Mouse (Mus musculus): Measurements from ENCODE around the gene Pakap.

Gene Pakap

DNA sequence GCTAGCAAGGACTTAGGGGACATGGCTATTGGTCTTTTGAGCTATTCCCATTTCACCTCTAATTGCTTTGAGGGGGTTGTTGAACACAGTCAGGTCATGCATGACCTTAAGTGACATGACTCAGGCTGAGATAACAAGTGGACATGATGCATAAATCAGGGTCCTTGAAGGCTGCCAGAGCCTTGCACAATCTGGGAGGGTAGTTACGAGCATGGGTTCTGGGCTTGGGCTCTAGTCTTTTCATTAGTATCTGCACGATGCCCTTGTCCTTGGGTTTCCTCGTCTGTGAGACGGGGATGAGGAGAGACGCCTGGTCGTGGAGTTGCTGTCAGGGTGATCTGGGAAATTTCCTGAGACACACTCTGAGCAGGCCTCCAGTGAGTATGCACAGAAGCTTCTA lies 6.7 kb downstream of the Pakap start:
- DNase-seq (ENCODE audit: low spot score) = no peak

DNA sequence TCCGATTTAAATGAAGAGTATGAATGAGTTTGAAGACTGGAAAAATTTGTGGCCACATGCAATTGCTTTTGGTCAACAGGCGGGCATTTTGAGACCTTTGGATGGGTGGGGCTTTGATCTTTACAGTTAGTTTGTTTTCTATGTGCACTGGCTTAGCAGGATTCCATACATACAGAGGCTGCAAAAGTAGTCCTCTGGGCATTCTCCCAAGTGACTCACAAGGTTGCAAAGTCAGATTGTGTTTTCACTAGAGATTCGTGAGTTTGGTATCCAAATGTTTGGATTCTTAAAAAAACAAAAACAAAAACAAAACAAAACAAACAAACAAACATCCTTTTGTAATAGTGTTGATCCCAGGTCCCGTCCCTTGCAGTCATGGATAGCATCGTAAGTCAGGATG lies 7.7 kb downstream of the Pakap start:
- no peak for DNase-seq (ENCODE audit: low spot score)

DNA sequence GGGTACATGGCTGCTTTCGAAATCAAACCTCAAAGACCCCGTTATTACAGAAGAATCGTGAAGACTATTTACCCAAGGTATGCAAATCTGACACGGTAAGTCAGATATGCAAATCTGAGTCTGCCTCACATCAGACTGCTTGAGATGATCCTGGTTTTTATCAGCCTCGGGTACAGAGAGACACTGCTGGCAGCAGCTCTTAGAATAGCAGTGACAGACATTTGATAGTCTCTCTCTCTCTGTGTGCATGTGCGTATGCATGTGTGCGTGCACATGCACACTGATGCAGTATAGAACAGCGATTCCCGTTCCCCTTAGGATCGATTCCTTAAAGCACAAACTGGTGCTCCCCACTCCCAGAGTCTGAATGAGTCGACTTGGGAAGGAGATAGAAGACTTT lies 8.1 kb downstream of the Pakap start:
- DNase-seq (ENCODE audit: low spot score) = no peak

DNA sequence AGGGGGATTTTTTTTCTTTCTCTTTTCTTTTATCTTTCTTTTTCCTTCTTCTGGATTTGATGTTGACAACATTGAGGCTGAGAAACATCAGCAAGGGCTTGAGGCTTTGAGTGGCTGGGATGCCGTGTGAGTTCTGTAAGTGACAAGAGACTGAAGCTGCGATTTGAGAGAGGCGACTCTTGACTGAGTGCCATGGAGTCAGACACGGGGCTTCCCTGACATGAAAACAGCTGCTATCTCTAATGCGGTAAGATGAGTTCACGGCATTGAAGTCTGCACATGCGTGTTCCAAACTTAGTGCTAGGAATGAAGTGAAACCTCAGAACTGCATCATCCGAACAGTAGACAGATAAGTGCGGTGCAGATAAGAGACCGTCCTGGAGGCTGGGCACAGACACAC lies 11.7 kb downstream of the Pakap start:
- no peak for DNase-seq (ENCODE audit: low spot score)

DNA sequence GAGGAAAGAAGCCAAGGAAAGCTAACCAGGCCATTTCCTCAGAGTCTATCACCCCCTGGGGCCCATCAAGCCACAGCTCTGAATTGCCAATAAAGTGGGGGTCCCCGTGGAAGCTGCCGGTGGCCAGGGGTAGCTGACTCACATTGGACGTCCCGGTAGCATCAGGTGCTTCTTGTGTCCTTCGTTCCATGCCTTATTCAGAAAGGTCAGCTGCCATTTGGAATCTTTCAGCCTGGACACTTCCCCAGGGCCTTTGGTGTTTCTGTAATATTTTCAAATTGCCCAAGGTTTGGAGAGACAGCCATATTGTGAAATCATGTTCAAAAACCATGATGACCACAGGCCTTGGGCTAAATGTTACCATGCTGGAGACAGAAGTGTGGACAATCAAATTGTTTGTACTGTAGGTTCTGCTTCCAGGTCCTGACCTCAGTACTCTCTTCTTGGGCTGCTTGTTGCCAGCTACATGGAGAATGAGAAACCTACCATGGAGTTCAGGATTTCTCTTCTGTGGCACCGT lies 17.4 kb downstream of the Pakap start:
- DNase-seq (ENCODE audit: low spot score) = no peak

DNA sequence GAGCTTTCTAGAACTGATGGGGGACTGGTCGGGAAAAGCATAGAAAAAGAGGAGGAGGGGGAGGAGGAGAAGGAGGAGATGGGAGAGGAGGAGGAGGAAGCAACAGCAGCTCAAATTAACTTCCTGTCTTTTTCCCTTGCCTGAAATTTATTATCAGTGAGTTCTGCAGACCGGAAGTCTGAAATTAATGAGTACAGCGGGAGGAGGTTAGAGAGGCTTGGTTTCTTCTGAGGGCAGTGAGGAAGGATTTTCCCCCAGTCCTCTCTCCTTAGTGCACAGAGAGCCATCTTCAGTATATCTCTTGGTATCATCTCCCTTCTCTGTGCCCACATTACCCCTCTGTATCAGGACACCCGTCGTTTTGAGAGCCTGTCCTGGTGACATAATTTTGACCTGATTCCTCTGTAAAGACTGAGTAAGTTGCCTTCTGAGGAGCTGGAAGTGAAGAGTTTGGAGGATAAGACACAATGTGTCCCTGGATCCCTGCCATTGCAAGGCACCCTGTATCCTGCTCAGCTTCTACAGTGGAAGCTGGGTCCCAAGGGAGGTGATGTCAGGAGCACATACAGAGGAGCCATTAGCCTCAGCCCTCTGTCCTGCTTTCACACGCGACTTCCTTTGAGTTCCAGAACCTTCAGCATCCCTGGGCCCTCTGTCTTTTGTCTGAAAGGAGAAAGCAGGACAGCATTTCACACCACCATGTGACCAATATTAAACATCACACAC lies 19.1 kb downstream of the Pakap start:
- DNase-seq (ENCODE audit: low spot score) = no peak

DNA sequence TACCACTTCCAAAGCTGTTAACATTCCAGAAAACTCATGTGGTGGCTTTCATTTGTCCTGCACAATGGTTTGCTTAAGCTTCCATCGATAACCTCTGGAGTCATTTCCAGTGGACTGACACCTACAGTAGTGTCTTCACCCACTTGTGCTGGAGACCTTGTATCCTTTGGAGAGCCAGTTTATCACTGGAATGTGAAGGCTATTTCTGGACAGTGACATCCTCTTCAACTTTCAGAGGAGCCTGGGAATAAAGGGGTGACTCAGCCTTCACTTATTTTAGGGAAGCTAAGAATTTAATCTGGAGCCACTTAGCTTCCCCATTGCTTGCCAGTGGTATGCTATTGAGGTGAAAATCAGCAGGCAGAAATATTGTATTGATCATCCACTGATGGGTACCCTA lies 20.4 kb downstream of the Pakap start:
- no peak for DNase-seq (ENCODE audit: low spot score)

DNA sequence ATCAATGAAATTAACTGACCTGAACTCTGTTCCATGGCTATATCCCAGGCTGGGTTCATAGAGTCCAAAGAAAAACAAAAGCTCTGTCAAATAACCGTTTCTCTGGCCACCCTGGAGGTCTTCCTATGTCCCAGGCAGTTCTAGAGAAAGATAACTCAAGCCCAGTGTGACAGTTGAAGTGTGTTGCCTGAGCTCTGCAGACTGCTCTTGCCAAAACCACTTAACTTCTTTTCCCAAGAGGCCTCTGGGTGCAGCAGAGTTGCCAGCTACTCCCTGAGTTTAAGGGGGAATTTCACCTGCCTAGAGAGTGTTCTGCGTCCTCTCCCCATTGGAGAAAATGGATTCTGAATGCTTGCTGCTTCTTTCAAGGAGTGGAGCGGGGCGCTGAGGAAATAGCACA lies 24.8 kb downstream of the Pakap start:
- no peak for DNase-seq (ENCODE audit: low spot score)

DNA sequence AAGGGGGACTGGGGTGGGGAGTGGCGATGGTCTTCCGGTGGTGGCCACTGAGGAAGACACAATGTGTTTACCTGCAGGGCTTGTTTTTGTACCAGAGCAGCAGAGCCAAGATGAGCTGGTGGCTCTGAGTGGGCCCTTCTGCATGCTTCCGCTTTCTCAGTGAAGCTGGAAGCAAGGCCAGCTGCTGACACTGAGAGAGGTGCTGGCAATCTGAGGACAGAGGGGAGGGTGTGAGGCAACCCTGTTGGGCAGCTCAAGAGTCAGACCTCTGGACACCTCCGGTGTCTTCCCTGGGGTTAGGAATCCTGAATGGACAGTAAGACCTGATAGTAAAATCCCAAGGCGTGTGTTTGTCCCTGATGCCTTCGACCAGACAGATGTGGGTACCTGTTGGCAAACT lies 32.0 kb downstream of the Pakap start:
- DNase-seq (ENCODE audit: low spot score) = no peak

DNA sequence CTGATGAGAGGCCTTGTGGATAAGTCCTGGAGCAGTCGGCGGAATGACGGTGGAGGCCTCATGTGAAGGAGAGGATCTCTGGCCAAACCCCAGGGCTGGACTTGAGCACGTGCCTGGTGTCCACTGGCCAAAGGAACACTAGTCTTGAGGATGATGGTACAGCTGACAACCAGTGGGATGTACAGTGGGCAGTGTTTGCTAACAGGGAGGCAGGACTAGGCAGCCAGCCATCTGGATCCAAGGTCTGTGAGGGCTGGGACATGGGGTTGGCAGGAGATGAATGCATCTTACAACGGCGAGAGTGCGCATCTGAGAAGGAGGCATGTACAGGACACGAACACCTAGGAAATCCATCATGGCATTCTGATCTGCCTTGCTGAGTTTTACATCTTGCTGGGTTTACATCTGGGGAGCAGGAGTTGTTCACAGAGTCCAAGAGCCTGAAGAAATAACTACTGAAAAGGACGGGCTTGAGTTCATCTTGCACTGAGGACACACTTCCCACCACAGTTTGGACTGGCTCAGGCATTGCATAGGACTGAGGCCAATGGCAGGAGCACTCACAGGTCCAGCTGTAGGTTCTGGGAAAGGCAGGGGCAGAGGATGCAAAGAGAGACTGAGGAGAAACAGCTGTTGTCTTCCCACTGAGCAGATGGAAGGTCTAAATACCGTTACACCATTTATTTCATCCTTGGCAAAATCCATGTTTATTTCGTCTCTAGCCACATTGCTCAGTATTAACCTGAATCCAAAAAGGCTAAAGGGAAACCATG lies 32.9 kb downstream of the Pakap start:
- no peak for DNase-seq (ENCODE audit: low spot score)

DNA sequence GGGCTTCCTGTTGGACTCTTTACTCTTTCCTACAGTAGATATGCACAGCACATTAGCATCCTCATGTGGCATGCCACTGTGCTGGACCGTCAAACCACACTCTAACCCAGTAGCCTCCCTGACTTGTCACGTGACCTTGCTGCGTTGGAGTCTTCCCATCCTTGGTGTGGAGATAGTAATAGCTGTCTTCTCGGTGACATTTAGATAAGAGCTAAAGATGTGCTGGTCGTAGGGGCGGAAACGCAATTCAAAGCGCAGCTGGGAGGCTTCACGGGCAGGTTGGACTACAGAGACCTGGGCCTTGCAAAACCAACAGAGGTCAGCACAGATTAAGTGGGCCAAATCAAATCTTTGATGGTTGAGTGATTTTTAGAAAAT lies 33.5 kb downstream of the Pakap start:
- no peak for DNase-seq (ENCODE audit: low spot score)

DNA sequence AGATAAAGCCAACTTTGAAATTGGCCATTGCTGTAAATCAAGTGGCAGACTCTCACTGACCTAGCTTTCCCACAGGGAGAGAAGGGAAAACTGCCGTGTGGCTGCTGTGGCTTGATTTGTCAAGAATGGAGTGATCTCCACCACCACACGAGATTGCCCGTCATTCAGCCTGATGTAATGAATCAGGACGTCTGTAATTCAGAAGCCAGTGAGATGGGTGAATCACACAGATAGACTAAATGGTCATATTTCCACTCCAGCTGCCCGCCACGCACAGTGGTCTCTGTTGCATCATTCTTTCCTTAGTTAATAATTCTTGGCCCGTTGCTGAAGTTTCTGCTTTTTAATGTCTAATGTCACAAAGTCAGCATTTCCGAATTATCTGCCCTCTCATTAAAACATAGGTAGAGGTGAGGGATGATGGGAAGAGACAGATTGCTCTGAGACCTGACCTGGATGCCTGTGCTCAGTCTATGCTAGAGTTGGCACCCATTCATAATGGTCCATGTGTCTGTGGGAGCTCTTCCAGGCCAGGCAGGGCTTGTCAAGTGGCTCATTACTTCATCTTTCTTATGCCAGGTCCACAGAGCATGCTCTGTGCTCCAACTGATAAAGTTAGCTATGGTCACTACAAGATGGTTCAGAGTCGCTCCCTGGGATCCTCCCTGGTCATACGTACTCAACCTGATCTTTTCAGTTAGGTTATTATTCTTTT lies 34.1 kb downstream of the Pakap start:
- DNase-seq (ENCODE audit: low spot score) = no peak

DNA sequence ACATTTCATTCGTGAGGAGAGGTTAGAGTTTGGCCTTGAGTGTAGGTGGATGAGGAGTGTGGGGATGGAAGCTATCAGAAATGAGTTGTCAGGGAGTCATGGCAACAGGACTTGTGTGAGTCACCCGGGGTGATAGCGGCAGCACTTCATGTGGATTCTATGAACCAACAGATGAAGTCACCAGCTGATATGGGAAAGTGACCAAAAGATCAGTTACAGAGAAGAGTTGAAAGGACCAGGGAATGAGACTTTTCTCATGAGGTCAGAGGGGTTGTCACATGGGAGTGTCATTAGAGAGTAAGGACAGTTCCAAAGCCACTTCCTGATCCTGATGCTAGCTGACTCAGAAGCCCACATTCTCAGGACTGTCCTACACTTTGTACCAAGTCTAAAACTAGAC lies 38.3 kb downstream of the Pakap start:
- no peak for DNase-seq (ENCODE audit: low spot score)

DNA sequence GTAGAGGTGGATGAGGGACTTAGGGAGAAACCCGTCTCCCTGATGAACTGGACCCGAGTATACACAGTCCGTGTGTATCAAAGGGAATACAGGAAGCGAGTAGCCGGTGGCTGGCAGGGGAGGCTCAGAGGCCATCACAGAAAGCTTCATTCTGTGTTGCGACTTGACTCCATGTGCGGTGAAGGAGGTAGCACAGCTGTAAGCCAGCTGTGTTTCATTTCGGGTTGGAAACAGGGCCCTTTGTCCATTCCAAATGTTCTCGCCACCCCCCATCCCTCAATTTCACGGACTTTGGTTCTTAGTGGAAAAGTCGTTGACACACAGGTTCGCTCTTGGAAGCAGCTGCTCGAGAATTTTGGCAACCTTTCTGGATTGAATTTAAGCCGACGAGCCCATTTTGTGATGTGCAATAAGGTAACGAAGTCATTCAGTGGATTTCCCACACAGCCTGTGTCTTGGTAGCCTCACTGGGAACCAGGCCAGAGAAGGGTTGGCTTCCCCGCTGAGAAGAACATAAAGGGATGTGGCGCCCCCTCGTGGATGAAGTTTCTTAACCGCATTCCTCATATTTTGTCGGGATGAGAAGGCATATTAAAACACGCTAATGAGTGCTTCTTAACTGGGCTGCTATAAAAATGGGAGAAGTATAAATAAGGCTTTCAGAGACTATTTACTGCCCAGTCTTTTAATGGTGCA lies 39.4 kb downstream of the Pakap start:
- peak; percentile 89 for DNase-seq (ENCODE audit: low spot score)

DNA sequence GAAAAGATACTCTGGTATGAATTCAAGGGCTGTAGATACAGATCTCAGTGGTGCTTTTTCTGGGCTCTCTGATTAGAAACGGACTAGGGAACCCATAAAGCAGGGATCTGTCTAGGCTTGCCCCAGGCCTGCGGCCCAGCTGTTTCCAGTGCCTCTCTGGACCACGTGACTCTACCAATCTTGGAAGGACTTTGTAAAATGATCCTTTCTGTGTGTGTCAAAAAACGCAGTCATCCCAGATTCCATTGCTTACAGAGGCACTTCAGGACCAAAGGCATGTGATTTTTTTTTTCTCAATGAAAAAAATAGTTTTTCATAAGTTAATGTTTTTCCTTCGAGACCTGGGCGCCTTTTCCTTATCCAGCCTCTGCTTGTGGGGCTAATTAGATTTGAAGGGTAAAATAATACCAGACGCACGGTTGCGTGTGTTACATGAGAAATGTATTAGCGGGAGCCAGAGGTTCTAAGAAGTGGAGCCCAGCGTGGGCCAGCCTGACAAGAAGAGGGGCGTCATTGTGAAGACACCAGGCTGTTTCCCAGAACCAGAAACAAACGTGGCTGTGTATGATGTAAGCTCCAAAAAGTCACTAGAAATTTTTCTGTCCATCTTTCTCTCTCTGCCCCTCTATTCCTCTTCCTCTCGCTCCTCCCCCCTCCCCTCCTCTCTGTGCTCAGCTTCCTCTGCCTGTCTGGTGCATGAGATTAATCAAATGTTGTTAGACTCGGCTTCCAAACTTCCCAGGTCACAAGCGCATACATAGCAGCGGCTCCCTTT lies 43.5 kb downstream of the Pakap start:
- no peak for DNase-seq (ENCODE audit: low spot score)

DNA sequence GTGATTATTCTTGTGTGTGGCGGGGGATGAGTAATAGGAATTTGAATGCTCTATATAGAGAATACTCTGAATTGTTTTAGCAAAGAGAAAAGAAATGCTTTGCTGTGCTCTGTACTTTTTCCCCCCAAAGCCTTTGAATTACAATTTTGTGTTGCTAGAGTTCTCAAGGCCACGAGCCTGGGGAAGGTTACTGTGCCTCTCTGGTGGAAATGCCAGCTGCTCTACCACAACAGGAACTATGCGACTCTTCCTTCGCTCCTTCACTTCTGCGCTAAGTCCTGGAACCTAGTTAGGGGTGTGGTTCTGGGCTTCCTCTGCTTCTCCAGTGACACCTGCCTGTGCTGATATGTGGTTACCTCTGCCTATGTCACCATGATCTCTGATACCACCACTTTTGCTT lies 44.7 kb downstream of the Pakap start:
- no peak for DNase-seq (ENCODE audit: low spot score)

DNA sequence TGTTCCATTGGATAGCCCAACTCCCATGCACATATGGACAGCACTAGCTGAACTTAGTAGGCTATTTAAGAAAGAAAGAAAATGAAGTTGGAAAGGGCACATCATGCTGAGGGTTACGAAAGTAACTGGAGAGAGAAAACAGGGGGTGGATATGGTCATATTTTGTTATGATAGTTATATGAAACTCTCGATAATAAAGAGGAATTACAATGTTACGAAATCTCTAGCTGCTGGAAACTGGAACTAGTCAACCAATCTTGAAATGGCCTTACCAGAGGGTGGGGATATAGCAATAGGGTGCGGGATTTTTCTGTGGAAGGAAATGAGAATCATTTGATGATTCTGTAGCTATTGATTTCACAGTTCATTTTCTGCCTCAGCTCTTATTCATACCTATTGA lies 46.7 kb downstream of the Pakap start:
- DNase-seq (ENCODE audit: low spot score) = no peak

DNA sequence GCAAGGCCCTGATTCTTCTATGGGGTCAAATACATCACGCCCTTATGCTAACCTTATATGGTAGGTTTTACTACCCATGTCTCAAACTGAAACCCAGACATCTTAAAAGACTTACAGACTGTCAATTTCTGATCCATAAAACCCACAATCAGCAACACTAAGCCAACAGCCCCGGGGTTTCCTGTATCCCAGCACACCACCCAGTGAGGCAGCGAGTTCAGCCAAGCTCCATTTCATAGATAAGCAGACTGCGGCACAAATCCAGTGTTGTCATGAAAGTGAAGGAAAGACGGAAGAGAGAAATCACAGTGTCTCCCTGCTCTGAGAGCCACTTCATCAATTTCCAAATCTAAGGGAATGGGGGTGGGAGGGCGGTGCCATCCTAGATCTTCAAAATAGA lies 50.8 kb downstream of the Pakap start:
- no peak for DNase-seq (ENCODE audit: low spot score)

DNA sequence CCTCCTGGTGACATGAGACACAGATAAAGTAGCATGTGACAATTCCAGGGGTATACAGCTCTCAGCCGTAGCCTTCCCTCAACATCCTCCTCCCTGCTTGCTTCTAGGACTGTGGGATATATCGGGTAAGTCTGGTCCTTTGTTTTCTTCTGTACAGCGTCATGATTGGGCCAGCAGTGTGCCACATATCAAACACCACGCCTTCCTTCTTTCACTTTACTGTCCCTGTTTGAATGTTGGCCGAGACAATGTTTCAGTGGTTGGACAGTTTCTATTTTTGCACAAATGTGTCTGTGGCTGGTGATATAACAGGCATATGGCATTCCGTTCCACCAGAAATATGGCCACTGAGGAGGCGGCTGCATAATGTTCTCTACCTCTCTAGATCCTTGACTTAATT lies 54.8 kb downstream of the Pakap start:
- no peak for DNase-seq (ENCODE audit: low spot score)

DNA sequence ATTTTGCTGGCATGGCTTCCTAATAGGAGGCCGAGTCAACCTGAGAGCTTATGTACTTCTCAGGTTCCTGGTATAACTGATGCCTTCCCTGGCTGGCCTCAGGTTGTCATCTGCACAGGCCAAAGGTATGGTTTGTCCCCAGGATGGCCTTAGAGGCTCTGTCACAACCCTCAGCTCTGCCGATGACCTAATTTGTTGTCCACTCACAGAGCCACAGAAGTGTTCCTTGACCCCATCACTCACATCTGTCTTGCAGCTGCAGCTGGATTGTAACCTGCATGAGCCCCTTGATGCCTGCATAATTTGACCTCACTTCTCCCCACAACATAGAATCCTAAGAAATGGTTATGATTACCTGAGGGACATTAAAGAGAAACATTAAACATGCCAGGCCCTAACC lies 56.8 kb downstream of the Pakap start:
- no peak for DNase-seq (ENCODE audit: low spot score)

DNA sequence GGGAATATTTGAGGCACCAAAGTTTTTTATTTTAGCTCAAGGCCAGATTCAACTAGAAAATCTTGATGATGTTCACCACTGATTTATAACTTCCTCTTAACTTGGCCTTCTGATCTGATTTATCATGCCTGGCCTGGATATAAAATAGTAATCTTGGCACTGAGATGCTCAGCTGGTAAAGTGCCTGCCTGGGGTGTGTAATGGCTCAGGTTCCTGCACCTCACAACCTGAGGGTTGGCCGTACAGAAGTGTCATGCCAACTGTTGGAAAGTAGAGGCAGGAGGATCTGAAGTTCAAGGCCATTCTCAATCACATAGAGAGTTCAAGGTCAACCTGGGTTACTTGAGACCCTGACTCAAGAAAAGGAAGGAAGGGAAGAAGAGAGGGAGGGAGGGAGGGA lies 57.3 kb downstream of the Pakap start:
- DNase-seq (ENCODE audit: low spot score) = no peak

DNA sequence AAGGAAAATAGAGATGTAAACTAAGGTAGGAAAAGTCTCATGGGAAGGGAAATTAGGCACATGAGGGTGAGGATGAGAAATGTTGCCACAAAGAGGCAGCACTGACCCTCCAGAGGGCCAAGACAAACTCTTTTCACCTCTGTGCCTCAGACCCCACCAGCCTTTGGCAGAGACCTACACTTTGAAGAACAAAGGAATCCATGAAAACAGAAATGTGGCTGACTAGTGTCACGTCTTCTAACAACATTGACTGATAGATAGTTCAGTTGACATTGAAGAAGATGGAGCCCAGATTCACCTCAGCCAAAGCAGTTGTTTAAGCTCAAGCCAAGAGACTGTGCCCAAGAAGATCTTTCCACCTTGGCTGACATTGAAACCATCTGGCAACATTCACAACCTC lies 57.8 kb downstream of the Pakap start:
- DNase-seq (ENCODE audit: low spot score) = no peak

Data from ovary, postnatal 14 days (tissue).